Mouse (Mus musculus): Measurements from ENCODE around the gene Sgpp2. TPM values are rescaled to one million over a fixed set of nuclear protein-coding genes. Genes with fewer than 3 reads are reported as not detected.

Gene Sgpp2
- total RNA-seq, 2 experiments from 2014 or later = 2.1 to 4.1 TPM

DNA sequence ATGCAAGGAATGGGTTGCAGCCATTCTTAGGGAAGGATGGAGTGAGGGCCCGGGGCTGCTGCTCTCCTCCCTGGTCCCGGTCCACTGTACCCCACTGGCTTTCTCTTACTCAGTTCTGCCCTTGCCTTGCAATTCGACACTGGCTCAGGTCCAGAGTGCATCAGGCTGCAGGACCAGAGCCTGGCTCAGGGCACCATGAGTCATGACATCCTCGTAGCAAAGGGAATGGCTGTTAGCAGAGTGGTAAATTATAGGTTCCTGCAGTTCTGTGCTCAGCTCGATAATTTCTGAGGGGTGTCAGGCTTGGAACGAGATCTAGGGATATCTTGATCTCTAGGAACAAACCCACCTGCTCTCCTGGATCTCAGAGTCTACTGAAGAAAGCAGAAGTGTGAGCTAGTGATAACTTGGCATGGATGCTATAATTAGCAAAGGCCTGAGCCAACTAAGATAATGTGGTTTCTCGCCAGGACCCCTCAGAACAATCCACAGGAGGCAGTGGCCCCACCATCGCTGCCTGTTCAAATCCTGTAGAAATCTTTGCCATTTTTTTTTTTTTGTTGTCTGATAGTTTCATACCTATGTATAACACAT lies 86.3 kb downstream of the Sgpp2 start:
- no peak for DNase-seq (ENCODE audit: low spot score in 2 of 2)

DNA sequence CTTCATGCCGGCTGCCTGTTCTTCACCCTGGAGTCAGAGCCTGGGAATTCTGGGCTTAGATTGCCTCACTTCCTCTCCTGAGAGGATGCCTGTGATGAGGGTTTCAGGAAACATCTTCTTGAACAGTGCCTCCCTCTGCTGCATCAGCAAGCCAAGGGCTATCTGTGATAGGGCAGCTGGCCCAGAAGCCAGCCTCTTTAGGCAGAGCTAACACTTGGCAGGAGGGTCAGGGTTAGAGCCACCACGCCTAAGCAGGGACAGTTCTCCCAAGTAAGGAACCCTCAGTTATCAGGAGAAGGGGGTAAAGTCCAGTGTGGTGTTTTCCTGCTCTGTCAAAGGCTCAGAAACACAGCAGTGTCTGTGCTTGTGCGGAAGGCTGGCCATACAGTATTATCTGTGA lies 89.6 kb downstream of the Sgpp2 start:
- no peak for DNase-seq (ENCODE audit: low spot score in 2 of 2)

DNA sequence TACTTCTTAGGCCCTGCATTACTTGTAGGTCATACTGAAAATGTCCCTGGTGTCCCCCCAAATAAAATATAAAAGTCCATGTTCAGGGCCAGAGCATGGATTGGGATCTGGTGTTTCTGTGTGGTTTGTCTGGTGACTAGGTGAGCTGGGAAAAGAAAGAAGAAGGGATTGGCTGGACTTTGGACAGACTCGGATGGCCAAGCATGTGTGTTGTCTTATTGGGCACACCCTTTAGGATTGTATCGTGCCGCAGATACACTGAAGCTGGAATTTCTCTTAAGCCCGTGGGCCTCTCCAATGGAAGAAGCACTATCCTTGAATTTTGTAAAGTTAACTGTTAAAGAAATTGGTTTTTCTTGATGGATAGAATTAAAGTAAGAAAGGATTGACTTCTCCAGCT lies 91.3 kb downstream of the Sgpp2 start:
- no peak for DNase-seq (ENCODE audit: low spot score in 2 of 2)

GRCm38 (mm10) chr1:78409396-78409795 lies 99.3 kb downstream of the Sgpp2 start:
- no peak for DNase-seq (ENCODE audit: low spot score in 2 of 2)

DNA sequence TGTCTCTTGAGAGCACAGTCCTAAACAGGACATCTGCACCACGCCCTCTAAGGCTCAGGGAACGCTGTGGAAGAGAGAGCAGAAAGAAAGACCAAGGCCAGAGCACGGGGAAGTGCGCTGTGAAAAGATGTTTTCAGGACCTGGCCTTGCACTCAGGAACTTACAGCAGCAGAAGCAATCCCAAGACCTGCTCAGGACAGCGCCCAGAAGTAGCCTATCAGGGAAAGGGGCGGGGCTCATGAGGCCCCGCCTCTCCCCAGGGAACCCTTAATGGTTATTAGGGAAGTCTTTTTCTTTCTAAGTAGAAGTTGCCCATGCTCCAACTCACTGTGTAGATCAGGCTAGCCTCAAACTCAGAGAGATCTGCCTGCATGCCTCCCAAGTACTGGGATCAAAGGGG lies 102.5 kb downstream of the Sgpp2 start:
- DNase-seq (ENCODE audit: low spot score in 2 of 2) = no peak

DNA sequence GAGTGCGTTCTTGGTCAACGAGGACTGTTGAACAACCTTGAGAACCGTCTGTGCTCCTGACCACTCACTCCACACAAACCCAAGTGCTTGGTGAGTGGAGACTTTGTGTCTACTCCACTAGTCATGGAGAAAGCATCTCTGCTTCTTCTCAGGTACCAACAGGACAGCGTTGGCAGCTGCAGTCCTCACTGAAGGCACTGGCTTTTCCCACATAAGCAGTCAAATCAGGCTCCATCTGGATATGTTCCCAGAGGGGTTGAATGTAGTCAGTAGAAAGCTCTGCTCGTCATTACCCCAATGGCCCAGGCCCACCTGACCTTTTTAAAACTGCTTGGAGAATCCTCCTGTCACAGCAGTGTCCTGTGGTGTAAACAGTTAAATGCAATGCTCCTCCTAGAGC lies 104.3 kb downstream of the Sgpp2 start:
- no peak for DNase-seq (ENCODE audit: low spot score in 2 of 2)

- DNase-seq (ENCODE audit: low spot score in 2 of 2) = no peak
These were observed 107.2 kb downstream of the Sgpp2 start for GRCm38 (mm10) chr1:78417154-78417911.

DNA sequence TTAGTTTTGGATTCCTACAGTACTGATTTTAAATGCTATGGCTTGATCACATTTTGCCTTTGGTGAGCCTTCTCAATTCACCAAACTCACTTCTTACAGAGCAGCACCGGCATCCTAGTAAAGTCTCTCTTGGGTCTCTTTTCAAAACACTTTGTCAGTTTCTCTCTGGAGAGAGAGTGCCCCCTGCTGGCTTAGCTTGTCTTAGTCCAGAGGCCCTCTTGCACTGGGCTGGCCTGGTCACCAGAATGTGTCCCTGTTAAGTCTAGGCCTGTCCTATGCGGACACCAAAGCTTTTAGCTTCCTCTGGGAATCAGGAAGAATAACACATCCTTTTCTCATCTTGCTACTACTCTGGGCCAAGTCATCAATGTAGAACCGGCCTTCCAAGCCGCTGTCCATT lies 109.4 kb downstream of the Sgpp2 start:
- DNase-seq (ENCODE audit: low spot score in 2 of 2) = peak; percentile 63 to 72

DNA sequence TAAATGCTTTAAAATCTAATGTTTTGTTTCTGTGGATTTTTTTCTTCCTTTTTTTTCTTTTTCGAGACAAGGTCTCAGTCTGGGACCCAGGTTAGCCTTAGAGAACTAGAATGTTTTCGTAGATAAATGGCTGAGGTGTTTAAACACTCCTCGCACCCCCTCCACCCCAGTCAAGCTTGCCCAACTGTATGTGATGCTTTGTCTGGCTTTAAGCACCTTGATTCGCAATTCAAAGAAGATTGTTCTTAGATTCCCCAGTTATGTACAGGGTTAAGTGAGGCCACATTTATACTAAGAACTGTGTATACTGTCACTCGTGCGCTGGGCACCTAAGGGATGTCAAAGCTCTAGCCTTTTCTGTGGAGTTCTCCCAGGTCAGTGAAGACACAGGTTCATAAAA lies 110.1 kb downstream of the Sgpp2 start:
- no peak for DNase-seq (ENCODE audit: low spot score in 2 of 2)

- no peak for DNase-seq (ENCODE audit: low spot score in 2 of 2)
These were observed 111.6 kb downstream of the Sgpp2 start for GRCm38 (mm10) chr1:78421749-78422148.

DNA sequence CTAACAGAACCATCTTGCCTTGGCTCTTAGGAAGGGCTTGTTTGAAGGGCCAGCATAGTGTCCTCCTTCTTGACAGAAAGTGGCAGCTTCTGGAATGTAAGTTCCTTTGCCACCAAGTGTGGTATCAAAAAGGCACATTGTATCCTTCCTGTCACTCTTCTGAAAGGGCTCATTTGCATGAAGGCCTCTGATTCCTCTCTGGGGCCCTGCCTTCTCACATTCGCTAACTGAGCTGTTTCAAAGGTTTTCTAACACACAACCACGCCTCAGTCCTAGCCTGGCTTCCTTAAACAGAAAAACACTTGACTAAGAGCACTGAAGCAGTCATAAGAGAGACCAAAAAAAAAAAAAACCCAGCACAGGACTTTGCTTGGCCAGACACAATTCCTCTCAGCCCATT lies 112.4 kb downstream of the Sgpp2 start:
- DNase-seq (ENCODE audit: low spot score in 2 of 2) = no peak

- no peak for DNase-seq (ENCODE audit: low spot score in 2 of 2)
These were observed 114.7 kb downstream of the Sgpp2 start for GRCm38 (mm10) chr1:78424848-78425247.

GRCm38 (mm10) chr1:78425309-78425708 lies 115.2 kb downstream of the Sgpp2 start:
- no peak for DNase-seq (ENCODE audit: low spot score in 2 of 2)

DNA sequence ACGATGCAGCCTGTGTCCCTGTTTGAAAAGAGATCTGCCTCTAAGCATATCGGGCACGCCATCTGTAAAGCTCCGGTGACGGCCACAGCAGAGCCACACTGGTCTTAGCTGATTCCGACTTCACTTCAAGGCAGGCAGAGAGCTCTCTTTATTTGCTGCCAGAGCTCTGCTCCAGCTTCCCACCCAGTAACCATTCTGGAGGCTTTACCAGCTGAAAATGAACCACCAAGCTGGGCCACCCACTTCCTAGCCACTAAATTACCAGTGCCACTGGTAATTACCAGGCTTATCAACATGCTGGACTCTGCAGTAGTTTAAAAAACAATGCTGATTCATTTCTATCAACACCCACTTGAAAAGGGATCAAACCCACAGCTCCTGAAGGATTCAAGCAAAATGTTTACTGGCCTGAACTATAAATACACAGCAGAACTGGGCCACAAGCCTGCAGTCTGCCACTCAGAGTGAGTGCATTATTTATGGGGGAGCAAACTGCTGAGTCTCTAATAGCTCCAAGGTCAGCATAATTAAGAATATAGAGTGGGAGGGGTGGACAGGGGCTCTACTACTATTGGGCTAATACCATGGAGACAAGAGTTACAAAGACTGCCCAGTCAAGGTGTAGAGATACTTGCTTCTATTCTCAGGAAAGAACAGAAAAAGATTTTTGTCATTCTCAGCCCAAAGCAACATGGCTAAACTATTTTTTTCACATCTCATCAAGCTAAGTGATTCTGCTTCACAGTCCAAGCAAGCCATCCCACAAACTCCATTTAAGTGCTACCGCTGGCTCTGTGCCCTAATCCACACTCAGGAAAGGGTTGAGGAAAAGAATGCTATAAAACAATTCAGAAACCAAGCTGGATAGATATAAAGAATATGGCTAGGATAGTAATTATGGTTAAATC lies 115.9 kb downstream of the Sgpp2 start:
- DNase-seq (ENCODE audit: low spot score in 2 of 2) = peak; percentile 14 to 19

DNA sequence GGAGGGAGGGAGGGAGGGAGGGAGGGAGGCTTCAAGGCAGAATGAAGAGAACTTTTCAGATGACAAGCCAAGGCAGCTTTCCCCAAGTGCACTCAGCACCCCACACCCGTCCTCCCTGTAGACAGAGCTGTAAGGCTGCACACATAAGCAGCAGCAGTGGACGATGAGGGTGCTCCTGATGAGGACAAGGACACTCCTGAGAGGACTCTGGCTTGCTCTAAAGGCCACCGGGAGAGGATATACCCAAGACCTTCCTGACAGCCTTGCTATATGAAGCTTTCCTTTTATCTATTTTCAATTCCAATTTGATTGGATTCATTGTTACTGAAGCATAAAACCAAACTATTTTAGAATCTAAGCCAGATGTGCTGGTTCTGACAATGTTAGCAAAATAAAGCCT lies 116.7 kb downstream of the Sgpp2 start:
- no peak for DNase-seq (ENCODE audit: low spot score in 2 of 2)

- no peak for DNase-seq (ENCODE audit: low spot score in 2 of 2)
These were observed 118.7 kb downstream of the Sgpp2 start for GRCm38 (mm10) chr1:78428851-78429250.

DNA sequence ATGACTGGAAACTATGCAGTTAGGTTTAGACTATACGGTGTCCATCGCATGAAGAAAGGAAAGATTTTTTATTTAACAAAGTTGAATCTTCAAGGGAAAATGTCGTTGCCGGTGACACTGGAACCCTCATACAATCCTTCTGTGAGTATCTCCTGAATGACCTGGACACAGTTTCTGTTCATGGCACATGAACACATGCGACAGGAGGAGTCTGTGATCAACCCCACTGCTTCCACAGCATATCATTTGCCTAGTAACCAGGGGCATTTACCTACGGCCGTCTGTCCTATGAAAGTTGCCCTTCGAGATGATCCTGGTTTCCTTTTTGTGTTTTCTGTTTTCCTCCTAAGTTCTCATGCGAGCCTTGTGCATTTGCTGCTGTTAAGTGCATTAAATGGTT lies 123.3 kb downstream of the Sgpp2 start:
- no peak for DNase-seq (ENCODE audit: low spot score in 2 of 2)

DNA sequence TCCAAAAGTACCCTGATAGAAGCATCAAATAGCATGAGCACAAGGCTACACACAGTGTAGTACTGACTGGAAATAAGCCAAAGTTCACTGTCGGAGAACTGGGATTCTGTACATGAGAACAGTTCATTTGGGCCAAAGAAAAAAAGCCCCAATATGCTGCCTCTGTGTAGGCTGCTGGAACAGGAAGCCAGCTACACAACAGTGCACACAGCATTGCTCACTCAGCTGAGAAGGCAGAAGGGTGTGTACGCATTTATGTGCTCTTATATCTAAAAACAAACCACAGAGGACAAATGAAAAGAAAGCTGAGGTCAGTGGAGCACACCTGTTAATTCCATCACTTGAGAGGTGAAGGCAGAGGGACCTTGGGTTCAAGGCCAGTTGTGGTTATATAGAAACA lies 125.8 kb downstream of the Sgpp2 start:
- no peak for DNase-seq (ENCODE audit: low spot score in 2 of 2)

DNA sequence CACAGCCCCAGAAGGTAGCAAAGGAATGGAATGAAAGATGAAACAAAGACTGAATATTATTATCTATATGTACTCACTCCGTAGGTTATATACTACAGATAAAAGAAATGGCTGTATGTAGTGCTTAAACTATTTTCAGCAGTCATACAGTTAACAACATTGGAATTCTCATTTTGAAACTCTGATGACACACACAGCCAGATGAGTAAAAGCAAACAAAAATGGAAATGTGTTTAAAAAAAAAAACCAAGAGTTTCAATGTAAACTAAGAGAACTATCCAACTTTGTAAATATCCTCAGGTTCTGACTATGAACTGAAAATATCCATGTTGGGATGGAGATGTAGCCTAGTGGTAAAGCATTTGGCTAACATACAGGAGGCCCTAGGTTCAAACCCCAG lies 126.3 kb downstream of the Sgpp2 start:
- no peak for DNase-seq (ENCODE audit: low spot score in 2 of 2)

DNA sequence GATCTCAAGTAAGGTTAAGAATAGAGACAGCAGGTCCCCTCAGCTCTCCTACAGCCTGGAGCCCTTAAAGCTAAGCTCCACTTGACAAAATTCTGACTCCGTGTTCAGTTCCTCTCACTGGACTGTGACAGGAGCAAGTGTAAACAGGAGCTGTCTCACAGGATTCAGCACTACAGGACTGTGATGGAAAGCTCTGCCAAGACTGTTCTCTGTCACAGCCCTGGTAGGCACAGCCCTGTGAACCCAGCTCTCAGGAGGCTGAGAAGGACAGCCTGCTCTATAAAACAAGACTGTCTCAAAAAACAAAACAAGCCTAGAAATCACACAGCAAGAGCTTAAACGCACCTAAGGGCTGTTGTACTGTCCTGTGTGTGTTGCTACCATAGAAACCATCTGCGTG lies 127.0 kb downstream of the Sgpp2 start:
- no peak for DNase-seq (ENCODE audit: low spot score in 2 of 2)

- DNase-seq (ENCODE audit: low spot score in 2 of 2) = no peak
These were observed 130.6 kb downstream of the Sgpp2 start for GRCm38 (mm10) chr1:78440716-78441115.

GRCm38 (mm10) chr1:78443056-78443455 lies 132.9 kb downstream of the Sgpp2 start:
- DNase-seq (ENCODE audit: low spot score in 2 of 2) = no peak
